Mouse (Mus musculus) cerebellum, adult 11 months (tissue): Measurements from ENCODE around the gene Add3.

ENCODE experiments used
- DNase-seq: peaks from one replicate; pipeline ENCODE4 v3.0.0; 2022

Add3 gene

DNA sequence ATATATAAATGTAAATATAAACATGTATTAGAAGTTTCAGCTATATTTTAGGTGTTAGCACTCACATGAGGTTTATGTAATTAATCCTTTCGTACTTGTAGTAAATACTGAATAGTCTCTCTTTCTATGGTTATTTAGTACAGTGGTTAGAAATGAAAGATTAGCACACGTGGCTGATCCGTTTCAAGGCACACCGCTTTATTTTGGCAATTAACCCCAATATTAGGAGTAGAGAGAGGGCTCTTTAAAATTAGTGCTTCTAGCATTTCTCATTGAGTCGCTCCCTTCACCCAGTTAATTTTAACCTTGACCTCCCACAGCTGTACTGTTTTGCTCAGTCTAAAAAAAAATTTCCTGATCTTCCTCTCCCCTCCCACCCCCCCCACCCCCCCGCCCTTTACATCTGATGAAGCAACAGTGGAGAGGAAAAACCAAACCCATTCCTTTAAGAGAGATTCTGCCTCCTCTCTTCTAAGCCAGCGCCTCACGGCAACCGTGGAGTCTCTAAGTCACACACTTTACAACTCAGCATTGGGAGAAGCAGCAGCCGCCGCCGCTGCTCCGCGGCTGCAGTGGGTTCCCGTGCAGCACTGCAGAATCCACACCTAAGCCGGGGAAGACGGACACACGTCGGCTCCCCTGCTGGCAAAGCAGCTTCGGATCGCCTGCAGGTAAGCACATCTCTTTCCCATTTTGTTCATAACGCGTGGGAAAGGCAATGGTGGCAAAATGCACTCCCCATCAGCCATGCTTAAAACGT is at the start of gene Add3:
Gene Add3 (plus strand): TSS at position 400 of the 760 bp plus-strand sequence.
- peak; percentile 57 for DNase-seq

DNA sequence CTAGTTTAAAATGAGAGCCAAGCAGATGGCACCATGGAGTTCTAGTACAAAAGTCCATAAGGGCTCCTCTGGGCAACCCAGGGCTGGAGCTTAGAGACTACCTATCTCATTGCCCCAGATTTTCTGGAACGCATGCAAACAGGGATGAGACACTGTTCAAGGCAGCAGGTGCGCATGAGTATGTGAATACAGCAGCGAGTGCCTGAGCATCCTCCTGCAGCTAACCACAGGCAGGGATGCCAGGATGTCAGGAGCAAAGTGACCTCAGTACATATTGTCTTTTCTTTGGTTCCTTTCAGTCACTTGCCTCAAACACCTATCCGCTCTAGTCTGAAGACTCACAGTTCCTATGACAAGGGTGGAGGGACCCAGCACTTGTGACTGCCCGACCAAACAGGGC is 49.6 kb upstream of the Add3 start:
- peak; percentile 21 for DNase-seq

DNA sequence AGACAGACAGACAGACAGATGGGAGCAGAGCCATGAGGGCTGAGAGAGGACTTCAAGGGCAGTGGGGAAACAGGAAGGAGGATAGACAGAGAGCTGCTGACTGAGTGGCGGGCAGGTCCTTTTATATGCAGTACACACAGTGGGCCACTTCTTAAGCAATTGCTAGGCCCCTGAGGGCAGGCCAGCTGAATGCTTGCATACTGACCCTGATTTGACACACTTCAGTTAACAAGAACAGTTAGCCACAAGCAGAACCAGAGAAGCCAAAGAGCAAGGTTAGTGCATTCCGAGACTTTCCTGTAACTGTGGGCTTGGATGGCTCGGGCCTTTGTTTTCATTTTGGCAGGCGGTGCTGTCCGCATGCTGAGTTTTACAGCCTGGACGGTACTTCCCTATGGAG is 48.0 kb upstream of the Add3 start:
- no peak for DNase-seq

DNA sequence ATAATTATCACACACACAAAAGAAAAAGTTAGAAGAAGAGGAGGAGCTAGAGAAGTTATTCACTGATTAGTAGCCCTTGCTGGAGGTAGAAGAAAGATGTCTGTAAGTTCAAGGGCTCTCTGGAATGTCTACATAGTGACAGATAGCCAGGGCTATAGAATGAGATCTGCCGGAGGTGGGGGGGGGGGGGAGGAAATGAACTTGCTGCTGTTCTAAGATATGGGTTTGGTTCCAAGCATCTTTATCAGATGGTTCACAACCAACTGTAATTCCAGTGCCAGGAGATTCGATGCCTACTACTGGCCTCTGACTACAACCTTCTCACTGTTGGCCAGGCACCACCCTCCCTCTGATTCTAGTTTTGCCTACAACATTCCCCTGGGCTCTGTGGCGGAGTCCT is 46.9 kb upstream of the Add3 start:
- DNase-seq, result no peak

DNA sequence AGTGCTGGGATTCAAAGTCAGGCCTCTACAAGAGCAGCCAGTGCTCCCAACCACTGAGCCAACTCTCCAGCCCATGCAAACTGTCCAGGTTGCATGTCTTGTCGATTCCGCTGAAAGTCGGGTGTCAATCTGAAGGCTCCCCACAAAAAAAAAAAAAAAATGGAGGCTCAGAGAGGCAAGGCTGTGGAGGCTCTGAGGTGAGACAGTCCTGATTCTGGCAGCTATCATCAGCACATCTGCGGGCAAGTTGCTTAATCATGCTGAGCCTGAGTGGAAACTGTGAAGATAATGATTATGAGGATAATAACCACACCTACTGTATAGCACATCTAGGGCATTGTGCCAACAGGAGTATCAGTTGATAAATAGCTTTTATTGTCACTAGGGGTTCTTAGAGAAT is 45.6 kb upstream of the Add3 start:
- no peak for DNase-seq

DNA sequence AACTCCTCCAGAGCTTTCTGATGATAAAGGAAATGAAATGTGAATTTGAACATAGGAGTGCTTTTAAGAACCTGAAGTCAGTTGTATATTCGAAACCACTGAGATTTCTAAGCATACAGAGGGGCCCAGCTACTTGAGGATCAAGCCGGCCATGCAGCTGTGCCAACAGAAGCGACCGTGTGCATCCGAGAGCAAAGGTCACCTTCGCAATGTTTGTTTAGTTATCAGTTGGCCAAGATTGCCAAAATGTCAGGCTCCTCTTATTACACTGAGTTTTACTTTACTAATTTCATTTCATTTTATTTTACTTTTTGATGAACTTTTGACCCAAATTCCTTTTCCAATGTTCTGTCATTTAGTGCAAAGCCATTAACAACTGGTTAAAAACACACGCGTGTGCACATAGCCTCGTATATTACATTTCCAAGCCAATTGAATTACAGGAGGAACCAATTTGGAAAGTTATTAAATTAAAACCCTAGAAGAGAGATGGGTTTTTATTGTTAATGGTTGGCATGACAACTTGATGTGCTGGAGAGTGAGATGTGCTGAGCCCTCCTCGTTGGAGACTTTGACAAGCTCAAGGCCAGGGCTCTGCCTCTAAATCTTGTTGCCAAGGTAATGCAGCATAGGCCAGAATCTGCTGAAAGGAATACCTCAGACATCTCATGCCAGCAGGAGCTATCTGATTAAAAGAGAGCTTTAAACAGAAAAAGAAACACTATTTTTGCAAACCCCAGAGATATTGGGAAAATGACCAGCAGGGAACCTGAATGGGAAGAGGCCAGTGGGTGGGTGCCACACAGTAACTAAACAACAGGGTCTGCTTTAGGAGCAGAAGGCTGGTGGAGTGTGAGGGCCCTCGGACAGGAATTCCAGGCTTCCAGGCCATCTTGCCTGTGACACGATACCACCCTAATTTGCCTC is 38.6 kb upstream of the Add3 start:
- DNase-seq, result no peak

DNA sequence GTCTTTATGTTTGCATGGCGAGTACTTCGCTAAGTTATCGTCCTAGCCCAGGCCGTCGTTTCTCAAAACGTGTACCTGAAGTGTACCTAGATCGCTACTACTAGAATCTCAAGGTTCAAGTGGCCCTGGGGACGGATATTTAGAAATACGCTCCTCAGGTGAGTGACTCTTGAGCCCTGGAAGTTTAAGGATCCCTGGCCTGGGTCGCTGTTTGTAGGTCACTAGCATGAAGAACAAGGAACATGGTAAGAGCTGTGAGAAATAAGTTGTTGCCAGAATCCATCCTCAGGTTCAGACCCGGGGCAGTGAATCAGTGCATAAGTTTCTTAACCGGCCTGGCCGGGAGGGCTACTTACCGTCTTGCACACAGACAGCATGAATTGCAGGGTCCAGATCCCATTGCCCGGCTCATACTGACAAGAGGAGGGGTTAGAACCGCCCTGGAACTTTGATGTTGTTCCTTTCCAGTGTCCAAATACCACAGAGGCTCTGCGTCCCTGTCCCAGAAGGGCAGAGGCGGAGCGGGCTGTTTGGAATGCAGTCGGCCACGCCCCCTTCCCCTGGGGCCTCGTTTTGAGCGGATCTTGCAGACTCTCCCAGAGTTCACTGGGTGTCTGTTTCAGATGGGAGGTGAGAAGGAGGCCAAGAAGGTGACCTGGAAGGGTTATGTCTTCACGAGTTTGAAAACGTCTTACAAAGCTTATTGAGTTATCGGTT is 34.7 kb upstream of the Add3 start:
- no peak for DNase-seq

DNA sequence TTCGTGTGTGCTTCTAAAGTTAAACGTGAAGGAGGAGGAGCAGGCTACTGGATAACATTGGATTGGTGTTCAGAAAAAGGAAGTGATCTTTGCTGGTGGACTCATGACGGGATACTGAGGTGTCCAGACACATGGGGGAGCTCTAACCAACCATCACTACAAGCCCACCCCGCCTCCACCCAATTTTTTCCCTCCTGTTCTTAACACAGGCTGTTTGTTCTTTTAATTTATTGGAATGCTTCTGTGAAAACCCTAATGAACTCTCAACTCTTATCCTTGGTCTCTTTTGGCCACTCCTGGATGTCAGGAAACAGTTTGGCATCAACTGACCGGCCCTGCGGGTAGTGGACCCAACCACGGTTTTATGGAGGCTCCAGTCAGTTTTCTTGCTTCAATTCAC is 33.3 kb upstream of the Add3 start:
- no peak for DNase-seq

DNA sequence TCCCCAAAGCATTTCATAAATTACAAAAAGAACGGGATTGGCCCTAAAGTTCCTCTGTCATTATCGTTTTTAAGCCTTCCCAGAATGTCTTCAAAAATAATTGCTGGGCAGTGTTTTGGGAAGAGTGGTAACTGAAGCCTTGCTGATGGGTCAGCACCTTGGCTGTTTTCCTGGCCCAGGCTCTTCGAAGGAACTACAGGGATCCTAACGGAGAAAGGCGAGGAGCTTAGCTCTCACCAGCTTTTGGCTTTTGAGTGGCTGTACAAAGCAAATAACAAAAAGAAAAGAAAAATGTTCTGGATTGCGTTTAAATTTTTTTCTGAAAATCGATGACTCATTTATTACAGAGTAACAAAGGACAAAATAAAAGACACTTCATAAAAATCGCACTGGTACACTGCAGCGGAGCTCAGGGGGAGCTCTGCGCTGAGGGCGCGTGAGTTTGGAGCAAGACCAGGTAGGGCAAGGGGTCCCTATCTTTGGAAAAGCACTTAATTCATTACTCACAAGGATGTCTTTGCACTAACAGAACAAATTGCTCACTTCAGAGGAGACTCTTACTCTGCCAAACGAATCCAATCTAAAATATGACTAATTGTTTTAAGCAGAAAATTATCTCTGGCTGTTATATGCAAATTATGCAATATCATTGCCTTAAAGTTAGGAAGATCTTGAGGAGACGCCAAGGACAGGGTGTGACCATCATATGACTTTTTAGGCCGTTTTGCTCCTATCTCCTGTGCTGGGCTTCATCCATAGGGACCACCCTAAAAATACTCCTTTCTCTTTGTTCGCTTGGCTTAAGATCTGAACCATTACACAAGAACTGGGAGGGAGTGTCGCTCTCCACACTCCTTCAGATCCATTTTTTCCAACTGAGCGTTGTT is 32.6 kb upstream of the Add3 start:
- no peak for DNase-seq

DNA sequence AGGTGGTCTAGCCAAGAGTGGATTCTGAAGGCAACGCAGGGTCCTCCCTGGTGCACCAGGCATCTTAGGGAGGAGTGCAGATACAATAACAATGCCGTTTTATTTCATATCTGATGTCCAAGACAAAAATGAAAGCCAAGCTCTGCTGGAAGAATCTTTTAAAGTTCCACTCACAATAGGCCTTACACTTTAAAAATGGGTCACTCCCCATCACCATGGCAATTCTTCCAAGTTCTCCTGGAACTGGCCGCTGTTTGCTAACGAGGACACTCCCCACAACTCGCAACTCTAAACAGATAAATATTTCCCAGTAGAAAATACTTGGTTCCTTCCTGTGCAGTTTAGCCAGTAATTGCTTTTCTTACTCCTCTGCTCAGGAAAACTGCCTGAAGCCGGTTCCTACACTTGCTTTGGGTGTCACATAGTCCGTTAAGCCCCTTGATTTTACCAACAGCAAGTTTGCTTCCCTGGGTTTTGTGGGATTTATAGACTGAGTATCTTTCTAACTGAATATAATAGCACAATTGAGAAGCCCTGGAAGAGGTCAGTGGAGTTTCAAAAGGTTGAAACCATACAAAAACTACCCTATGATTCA is 28.1 kb upstream of the Add3 start:
- DNase-seq, result no peak

DNA sequence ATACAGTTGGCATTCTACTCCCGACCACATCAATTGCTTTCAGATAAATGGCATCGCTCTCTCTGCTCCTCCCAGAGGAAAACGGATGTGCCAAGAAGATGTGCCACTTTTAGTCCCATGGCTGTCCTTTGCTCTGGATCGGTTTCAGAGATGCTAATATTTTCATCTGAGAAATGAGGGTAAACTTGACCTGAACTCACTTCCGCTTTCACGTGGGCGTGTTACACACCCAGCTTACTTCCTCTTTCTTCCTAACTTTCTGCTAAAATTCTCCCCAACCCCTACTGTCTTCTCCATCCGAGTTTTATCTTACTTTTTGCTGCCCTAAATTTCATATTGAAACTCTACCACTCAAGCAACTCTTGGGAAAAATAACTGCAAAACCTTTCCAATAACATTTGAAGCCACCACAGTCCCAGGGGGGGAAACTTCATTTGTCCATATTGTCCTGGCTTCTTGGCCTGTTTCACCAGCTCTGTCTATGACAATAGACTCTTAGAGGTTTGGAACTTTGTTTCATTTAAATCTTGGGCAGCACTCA is 20.9 kb upstream of the Add3 start:
- no peak for DNase-seq

DNA sequence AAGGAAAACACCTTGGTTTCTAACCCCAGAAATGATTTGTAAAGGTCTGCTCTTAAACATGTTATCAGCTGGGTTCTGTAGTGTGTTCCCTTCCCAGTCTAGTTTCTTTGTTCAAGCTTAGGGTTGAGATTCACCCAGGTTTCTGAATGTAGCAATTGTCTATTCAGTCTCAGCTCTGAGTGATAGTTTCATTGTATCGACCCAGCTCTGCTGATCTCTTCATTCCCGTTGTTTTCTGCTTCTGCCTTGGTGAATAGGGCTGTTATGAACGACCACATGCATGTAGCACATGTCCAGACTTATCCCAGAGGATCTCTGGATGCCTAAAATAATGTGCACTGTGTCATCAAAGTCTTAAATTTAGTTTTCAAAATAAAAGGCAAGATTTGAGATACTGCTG is 19.8 kb upstream of the Add3 start:
- no peak for DNase-seq

DNA sequence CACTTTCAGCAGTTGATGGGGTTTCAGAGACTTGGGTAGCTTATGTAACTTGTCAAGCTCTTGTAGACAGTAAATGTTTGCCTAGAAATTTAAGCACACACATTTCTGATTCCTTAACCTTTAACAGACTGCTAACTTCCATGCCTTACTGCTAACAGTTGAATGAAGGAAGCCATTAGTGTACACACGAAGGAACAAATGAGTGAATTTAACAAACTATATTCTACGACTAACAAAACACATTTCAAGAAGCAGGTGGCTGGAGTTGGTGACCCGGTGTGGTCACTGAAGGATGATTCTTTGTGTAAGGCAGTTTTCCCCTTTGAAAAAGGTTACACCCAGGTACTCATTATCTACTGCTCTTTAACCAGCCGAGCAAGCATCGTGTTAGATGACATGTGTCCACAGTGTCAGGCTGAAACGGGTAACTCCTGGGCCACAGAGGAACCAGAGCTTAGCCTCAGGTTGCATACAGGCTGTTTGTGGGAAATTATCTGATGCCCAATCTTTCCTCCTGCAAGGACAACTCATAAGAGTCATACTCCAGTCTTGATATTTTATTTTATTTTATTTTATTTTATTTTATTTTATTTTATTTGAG is 17.5 kb upstream of the Add3 start:
- DNase-seq, result no peak

DNA sequence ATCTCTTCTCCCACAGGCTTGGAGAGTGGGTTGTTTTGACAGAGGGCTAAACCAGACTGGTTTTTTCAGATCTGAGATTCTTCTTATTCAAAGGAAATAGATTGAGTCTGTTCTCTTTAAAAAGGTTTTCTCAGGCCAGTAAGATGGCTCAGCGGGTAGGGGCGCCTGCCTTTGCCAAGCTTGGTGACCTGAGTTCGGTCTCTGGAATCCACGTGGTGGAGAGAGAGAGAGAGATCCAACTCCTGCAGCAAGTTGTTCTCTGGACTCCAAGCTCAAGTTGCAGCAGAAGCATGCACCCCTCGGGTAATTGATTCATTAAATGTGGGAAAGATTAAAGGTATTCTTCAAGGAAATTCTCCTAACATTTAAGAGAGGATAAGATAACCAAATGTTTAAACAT is 16.9 kb upstream of the Add3 start:
- no peak for DNase-seq

DNA sequence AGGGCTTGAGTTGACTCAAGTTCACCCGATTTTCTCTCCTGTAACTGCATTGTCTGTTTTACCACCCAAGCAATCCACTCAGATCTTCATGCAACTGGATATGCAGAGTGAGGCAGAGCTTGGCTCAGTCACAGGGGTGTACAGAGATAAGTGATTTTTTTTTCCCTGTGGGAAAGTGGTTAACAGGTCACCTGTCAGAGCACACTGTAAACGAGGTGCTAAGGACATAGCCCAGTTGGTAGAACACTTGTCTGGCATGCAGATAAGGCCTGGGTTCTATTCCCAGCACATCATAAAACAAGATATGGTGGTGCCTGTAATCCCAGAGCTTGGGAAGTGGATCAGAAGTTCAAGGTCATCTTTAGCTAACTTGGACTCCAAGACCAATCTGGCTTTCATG is 14.6 kb upstream of the Add3 start:
- DNase-seq, result no peak

DNA sequence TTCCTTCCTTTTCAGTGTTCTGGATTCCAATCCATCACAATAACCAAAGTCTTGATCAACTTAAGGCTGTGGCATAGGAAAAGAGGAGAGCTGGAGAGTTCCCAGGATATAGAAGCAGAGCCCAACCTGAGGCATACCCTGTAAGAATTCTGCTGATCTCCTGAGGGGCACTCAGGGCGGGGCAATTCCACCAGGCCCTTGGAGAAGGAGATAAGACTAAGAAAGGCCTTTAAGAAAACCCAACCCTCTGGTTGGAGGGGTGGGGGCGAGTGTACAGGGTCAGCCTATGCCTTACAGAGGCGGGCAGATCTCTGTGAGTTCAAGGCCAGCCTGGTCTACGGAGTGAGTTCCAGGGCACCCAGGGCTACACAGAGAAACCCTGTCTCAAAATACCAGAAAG is 13.7 kb upstream of the Add3 start:
- DNase-seq, result no peak

DNA sequence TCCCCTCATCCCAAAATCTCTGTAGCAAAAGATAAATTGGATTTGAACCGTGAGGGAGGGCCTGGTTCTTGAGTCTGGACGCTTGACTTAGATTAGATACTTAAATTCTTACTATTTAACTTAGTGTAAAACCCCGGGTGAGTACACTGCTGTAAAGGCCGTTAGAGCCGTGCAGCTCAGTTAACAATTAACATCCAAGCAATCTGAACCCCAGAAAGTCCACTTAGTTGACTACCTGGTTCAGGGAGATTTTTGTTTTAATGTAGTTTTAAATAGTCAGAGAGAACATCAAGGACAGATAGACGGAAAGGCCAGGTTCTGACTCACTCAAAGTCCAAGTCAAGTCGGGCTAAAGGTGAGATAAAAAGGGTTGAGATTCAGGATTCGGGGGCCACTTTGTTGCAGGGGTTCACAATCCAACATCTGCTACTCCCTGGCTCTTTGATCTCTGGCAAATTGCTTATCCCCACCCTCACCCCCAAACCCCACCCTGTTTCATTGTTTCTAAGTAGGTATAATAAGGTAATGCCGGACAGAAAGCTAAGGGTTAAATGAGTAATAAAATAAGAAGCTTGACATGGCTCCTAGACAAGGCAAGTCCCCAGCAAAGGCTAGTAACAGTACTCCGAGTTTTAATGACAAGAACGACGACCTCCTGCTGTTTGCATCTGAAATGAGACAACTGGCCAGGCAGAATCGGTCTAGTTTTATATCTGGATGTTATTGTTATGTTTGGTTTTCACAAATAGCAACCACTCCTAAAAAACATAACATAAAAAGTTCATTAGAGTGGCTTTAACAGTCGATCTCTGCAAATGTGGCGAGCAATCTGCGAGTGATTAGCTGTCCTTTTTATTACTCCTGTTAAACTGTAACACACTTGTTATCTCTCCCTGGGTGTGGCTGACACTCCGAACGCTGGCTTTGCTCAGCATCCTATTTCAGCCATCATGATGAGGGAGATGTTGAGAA is 12.6 kb upstream of the Add3 start:
- no peak for DNase-seq

DNA sequence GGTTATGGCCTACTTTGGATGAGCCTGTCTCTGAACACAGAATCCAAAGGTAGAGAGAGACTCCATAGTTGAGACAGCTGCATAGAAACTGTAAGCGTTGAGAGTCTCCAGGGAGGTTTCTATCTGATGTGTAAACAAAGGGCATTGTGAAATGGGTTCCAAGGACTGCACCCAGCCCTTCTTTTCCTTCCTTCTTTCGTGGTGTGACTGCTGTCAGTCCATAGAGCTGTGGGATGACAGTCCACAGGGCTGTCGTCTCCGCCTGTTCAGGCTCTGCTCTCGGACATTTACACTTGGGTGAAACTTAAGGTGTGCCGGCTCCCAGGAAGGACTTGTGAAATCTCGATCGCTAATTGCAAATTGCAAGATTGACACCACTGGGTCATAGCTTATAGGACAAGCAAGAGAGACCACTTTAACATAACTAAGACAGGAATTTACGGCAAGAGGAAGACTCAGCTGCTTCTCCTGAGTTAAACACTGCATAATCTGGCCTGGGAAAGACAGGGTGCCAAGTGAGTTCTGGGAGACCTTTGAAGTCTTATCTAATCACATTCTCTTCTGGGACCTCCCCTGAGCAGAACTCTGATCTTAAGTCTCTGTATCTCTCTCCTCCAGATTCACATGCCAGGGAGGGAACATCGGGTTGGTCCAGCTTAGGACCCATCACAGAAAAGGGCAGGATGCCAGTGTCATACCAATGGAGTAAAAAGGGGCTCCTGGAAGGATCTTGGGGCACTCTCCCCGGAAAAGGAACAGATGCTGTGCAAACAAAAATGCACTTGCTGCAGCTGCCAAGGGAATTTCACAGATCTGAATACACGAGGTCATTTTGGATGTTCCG is 11.5 kb upstream of the Add3 start:
- DNase-seq, result no peak
